Mouse (Mus musculus): Measurements from ENCODE around the gene Tbc1d24. TPM values are rescaled to one million over a fixed set of nuclear protein-coding genes. Genes with fewer than 3 reads are reported as not detected.

Gene Tbc1d24
- polyA plus RNA-seq (2011; ENCODE audit: insufficient read depth, insufficient read length, low replicate concordance, missing spikeins), result 4.2 and 10.6 TPM in 2 replicates

GRCm38 (mm10) chr17:24205284-24205888 lies at the start of gene Tbc1d24:
Gene Tbc1d24 (minus strand): TSS chr17:24205562.
- Histone ChIP-seq H3K27ac (ENCODE audit: control insufficient read depth, insufficient read depth, low read depth, low read length, poor library complexity) (peak within 1 kb of the TSS; percentile 46), H3K4me1 (ENCODE audit: control insufficient read depth, insufficient read depth, low read length) (peaks cover 7% of the 10 kb centered on the region), H3K4me3 (replicated peaks; ENCODE audit: control insufficient read depth, low read depth, low read length) (peak within 1 kb of the TSS; percentile 65)
- no peak for TF ChIP-seq CTCF (IDR thresholded peaks at IDR 0.05; ENCODE audit: control insufficient read depth, insufficient read depth, low read length)
- peak; percentile 15; the same call in 1 of the 2 replicates for TF ChIP-seq POLR2A (IDR thresholded peaks at IDR 0.05; ENCODE audit: borderline replicate concordance, control insufficient read depth, low read depth, low read length)
- WGBS, result 1% methylated on average over 65 of the region's 65 CpGs

GRCm38 (mm10) chr17:24252329-24252728 lies 47.0 kb upstream of the Tbc1d24 start:
- H3K4me1 ChIP-seq (ENCODE audit: control insufficient read depth, insufficient read depth, low read length), result no peaks in the 10 kb centered on the region; the same call in 1 of the 2 replicates
- H3K4me3 ChIP-seq (replicated peaks; ENCODE audit: control insufficient read depth, low read depth, low read length), result no peak overlapping the region
- H3K27ac ChIP-seq (ENCODE audit: control insufficient read depth, insufficient read depth, low read depth, low read length, poor library complexity), result peak overlapping the region; percentile 86; the same call in 1 of the 2 replicates
- 96% methylated on average over 2 of the region's 2 CpGs for WGBS
- TF ChIP-seq CTCF (IDR thresholded peaks at IDR 0.05; ENCODE audit: control insufficient read depth, insufficient read depth, low read length) (no peak), POLR2A (IDR thresholded peaks at IDR 0.05; ENCODE audit: borderline replicate concordance, control insufficient read depth, low read depth, low read length) (no peak)

- peak within 1 kb of the TSS; percentile 85 for H3K4me3 ChIP-seq (replicated peaks; ENCODE audit: control insufficient read depth, low read depth, low read length)
- TF ChIP-seq POLR2A (IDR thresholded peaks at IDR 0.05; ENCODE audit: borderline replicate concordance, control insufficient read depth, low read depth, low read length), result peak; percentile 93
- TF ChIP-seq CTCF (IDR thresholded peaks at IDR 0.05; ENCODE audit: control insufficient read depth, insufficient read depth, low read length), result peak; percentile 17; the same call in 1 of the 2 replicates
- under 1% methylated on average over 48 of the region's 48 CpGs for WGBS
These were observed 46.1 kb upstream of the Tbc1d24 start, which contains the start of gene Ccnf for GRCm38 (mm10) chr17:24251320-24252069. Gene Ccnf (minus strand): TSS chr17:24251484.

GRCm38 (mm10) chr17:24250988-24251319 lies 45.6 kb upstream of the Tbc1d24 start:
- peak overlapping the region; percentile 85 for H3K4me3 ChIP-seq (replicated peaks; ENCODE audit: control insufficient read depth, low read depth, low read length)
- peak overlapping the region; percentile 73 for H3K27ac ChIP-seq (ENCODE audit: control insufficient read depth, insufficient read depth, low read depth, low read length, poor library complexity)
- WGBS, result under 1% methylated on average over 32 of the region's 32 CpGs
- no peak for TF ChIP-seq CTCF (IDR thresholded peaks at IDR 0.05; ENCODE audit: control insufficient read depth, insufficient read depth, low read length)
- TF ChIP-seq POLR2A (IDR thresholded peaks at IDR 0.05; ENCODE audit: borderline replicate concordance, control insufficient read depth, low read depth, low read length), result no peak; the same call in 1 of the 2 replicates
- H3K4me1 ChIP-seq (ENCODE audit: control insufficient read depth, insufficient read depth, low read length), result no peaks in the 10 kb centered on the region

More at GRCm38 (mm10) chr17:24251320-24252069, 46.1 kb upstream of the Tbc1d24 start, which contains the start of gene Ccnf:
- Histone ChIP-seq H3K4me1 (ENCODE audit: control insufficient read depth, insufficient read depth, low read length) (no peaks in the 10 kb centered on the region), H3K27ac (ENCODE audit: control insufficient read depth, insufficient read depth, low read depth, low read length, poor library complexity) (peak within 1 kb of the TSS; percentile 86)

- H3K4me1 ChIP-seq (ENCODE audit: control insufficient read depth, insufficient read depth, low read length), result no peaks in the 10 kb centered on the region
- 98% methylated on average over 2 of the region's 2 CpGs for WGBS
- no peak overlapping the region for H3K4me3 ChIP-seq (replicated peaks; ENCODE audit: control insufficient read depth, low read depth, low read length)
- H3K27ac ChIP-seq (ENCODE audit: control insufficient read depth, insufficient read depth, low read depth, low read length, poor library complexity), result no peak overlapping the region
- TF ChIP-seq CTCF (IDR thresholded peaks at IDR 0.05; ENCODE audit: control insufficient read depth, insufficient read depth, low read length) (no peak), POLR2A (IDR thresholded peaks at IDR 0.05; ENCODE audit: borderline replicate concordance, control insufficient read depth, low read depth, low read length) (no peak)
These were observed 43.3 kb upstream of the Tbc1d24 start for GRCm38 (mm10) chr17:24248641-24249040.

GRCm38 (mm10) chr17:24244061-24244460 lies 38.7 kb upstream of the Tbc1d24 start:
- Histone ChIP-seq H3K4me1 (ENCODE audit: control insufficient read depth, insufficient read depth, low read length) (no peaks in the 10 kb centered on the region), H3K27ac (ENCODE audit: control insufficient read depth, insufficient read depth, low read depth, low read length, poor library complexity) (no peak overlapping the region), H3K4me3 (replicated peaks; ENCODE audit: control insufficient read depth, low read depth, low read length) (no peak overlapping the region)
- TF ChIP-seq POLR2A (IDR thresholded peaks at IDR 0.05; ENCODE audit: borderline replicate concordance, control insufficient read depth, low read depth, low read length) (no peak), CTCF (IDR thresholded peaks at IDR 0.05; ENCODE audit: control insufficient read depth, insufficient read depth, low read length) (no peak)
- WGBS, result 99% methylated on average over 8 of the region's 8 CpGs

GRCm38 (mm10) chr17:24243311-24243969 lies 38.1 kb upstream of the Tbc1d24 start:
- Histone ChIP-seq H3K27ac (ENCODE audit: control insufficient read depth, insufficient read depth, low read depth, low read length, poor library complexity) (no peak overlapping the region), H3K4me1 (ENCODE audit: control insufficient read depth, insufficient read depth, low read length) (no peaks in the 10 kb centered on the region), H3K4me3 (replicated peaks; ENCODE audit: control insufficient read depth, low read depth, low read length) (no peak overlapping the region)
- WGBS, result 92% methylated on average over 4 of the region's 4 CpGs
- TF ChIP-seq CTCF (IDR thresholded peaks at IDR 0.05; ENCODE audit: control insufficient read depth, insufficient read depth, low read length), result peak; percentile 66
- TF ChIP-seq POLR2A (IDR thresholded peaks at IDR 0.05; ENCODE audit: borderline replicate concordance, control insufficient read depth, low read depth, low read length), result no peak

- no peak overlapping the region for H3K4me3 ChIP-seq (replicated peaks; ENCODE audit: control insufficient read depth, low read depth, low read length)
- TF ChIP-seq POLR2A (IDR thresholded peaks at IDR 0.05; ENCODE audit: borderline replicate concordance, control insufficient read depth, low read depth, low read length) (no peak), CTCF (IDR thresholded peaks at IDR 0.05; ENCODE audit: control insufficient read depth, insufficient read depth, low read length) (no peak)
- 95% methylated on average over 7 of the region's 7 CpGs for WGBS
These were observed 31.6 kb upstream of the Tbc1d24 start for GRCm38 (mm10) chr17:24236921-24237320.

More at GRCm38 (mm10) chr17:24236921-24237320, 31.6 kb upstream of the Tbc1d24 start:
- H3K27ac ChIP-seq (ENCODE audit: control insufficient read depth, insufficient read depth, low read depth, low read length, poor library complexity), result no peak overlapping the region
- H3K4me1 ChIP-seq (ENCODE audit: control insufficient read depth, insufficient read depth, low read length), result no peaks in the 10 kb centered on the region
